Comparison of ENCODE assay signal across 15 mouse cellular contexts in the genomic region with DNA sequence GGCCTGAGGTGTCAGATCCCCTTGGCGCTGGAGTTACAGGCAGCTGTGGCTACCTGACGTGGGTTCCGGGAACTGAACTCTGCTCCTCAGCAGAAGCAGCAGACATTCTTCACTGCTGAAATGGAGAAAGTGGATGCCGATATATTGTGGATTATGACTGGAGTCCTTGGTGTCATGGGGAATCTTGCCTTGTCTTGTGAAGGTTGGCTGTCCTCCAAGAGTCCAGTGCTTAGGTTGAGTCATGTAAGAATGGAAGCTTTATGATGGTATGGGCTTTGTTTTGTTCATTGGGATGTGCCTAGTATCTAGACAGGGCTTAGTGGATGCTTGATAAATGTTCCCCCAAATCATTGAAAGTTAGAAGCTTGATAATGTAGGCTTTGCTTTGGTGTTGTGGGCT.
"Had no signal": no experiment of that assay in that cellular context is flagged by ENCODE, and none has a peak within 500 bp of the region (broad histone marks: within the 10 kb centered on the region; RNA-seq: fewer than 3 reads in every experiment).

No protein-coding gene starts in this region.

- ATAC-seq: liver, postnatal 0 days; midbrain, embryonic 13.5 days; midbrain, embryonic 15.5 days had no signal

- H3K36me3 ChIP-seq: liver, embryonic 15.5 days; midbrain, embryonic 13.5 days; midbrain, embryonic 15.5 days; neural tube, embryonic 13.5 days; neural tube, embryonic 15.5 days had no signal

- DNase-seq: liver, postnatal 0 days; lung, adult 2 months; lung, postnatal 10 days; right cerebral cortex, postnatal 14 days; thymus, adult 18-20 months; thymus, postnatal 14 days; thymus, postnatal 36 days had no signal

- H3K9me3 ChIP-seq: liver, embryonic 15.5 days; midbrain, embryonic 13.5 days; midbrain, embryonic 15.5 days; neural tube, embryonic 13.5 days; neural tube, embryonic 15.5 days had no signal

- H3K9ac ChIP-seq: liver, embryonic 15.5 days; liver, postnatal 0 days; midbrain, embryonic 13.5 days; midbrain, embryonic 15.5 days; neural tube, embryonic 13.5 days; neural tube, embryonic 15.5 days had no signal

- H3K27ac ChIP-seq: liver, embryonic 15.5 days; macrophage; midbrain, embryonic 13.5 days; midbrain, embryonic 15.5 days; neural tube, embryonic 13.5 days; neural tube, embryonic 15.5 days had no signal

- H3K4me3 ChIP-seq: liver, embryonic 15.5 days; megakaryocyte, embryonic 14.5 days; midbrain, embryonic 13.5 days; midbrain, embryonic 15.5 days; neural tube, embryonic 13.5 days; neural tube, embryonic 15.5 days had no signal

- H3K4me1 ChIP-seq: megakaryocyte, embryonic 14.5 days; midbrain, embryonic 15.5 days had no signal

- H3K27me3 ChIP-seq: liver, embryonic 15.5 days; megakaryocyte, embryonic 14.5 days; midbrain, embryonic 13.5 days; midbrain, embryonic 15.5 days; neural tube, embryonic 13.5 days; neural tube, embryonic 15.5 days had no signal

- H3K4me2 ChIP-seq: liver, embryonic 15.5 days; midbrain, embryonic 11.5 days; midbrain, embryonic 13.5 days; midbrain, embryonic 15.5 days; neural tube, embryonic 13.5 days; neural tube, embryonic 15.5 days had no signal
